Comparison of ENCODE assay signal across 17 mouse cellular contexts in genomic region chr2:64069950-64070695, GRCm38 (mm10). TPM values are rescaled to one million over a fixed set of nuclear protein-coding genes. Genes with fewer than 3 reads are reported as not detected.
DNase-seq lines count a peak whose midpoint lies in the region; ATAC-seq and TF ChIP-seq lines count a peak whose summit lies in the region.
"Had no signal": no experiment of that assay in that cellular context is flagged by ENCODE, and none has a peak within 500 bp of the region (broad histone marks: within the 10 kb centered on the region; RNA-seq: fewer than 3 reads in every experiment).

No protein-coding gene starts in this region.

- ATAC-seq in intestine, embryonic 16.5 days, result 0 out of 2 replicates have a peak, but pooled peaks have one; percentile 42
- ATAC-seq in intestine, postnatal 0 days, result no peak
- ATAC-seq in heart, embryonic 16.5 days (replicated peaks; ENCODE audit: extremely low read depth, insufficient read depth, low FRiP score), result peak; percentile 89
- peak; percentile 100 for ATAC-seq in liver, postnatal 0 days
- ATAC-seq: forebrain, embryonic 15.5 days; Patski had no signal

- no peaks in the 10 kb centered on the region for H3K9me3 ChIP-seq in intestine, embryonic 16.5 days (ENCODE audit: control insufficient read depth, low read length)
- H3K9me3 ChIP-seq in intestine, postnatal 0 days (ENCODE audit: control insufficient read depth), result no peaks in the 10 kb centered on the region
- no peaks in the 10 kb centered on the region for H3K9me3 ChIP-seq in heart, embryonic 16.5 days (replicated peaks; ENCODE audit: control insufficient read depth, low read length)
- no peaks in the 10 kb centered on the region for H3K9me3 ChIP-seq in liver, postnatal 0 days (ENCODE audit: low read length)
- H3K9me3 ChIP-seq: forebrain, embryonic 15.5 days; hindbrain, embryonic 15.5 days had no signal

- H3K4me2 ChIP-seq in intestine, embryonic 16.5 days (ENCODE audit: low read depth, low read length), result no peak overlapping the region
- no peak overlapping the region for H3K4me2 ChIP-seq in intestine, postnatal 0 days (replicated peaks; ENCODE audit: low read depth)
- peak overlapping the region; percentile 45 for H3K4me2 ChIP-seq in heart, embryonic 16.5 days (ENCODE audit: low read depth, low read length)
- H3K4me2 ChIP-seq in liver, postnatal 0 days (ENCODE audit: low read depth, low read length), result peak overlapping the region; percentile 22; the same call in 1 of the 2 replicates
- H3K4me2 ChIP-seq: forebrain, embryonic 15.5 days; hindbrain, embryonic 15.5 days had no signal

- peak; percentile 41 to 62 for DNase-seq in heart, adult 9 months (ENCODE audit: low spot score in 2 of 2)
- DNase-seq in liver, postnatal 0 days, result peak; percentile 31
- no peak for DNase-seq in MN1 (ENCODE audit: low spot score)
- DNase-seq in embryo, embryonic 9.5 days (ENCODE audit: extremely low spot score), result no peak
- DNase-seq: cerebellum, adult 11 months; cerebellum, postnatal 25 days; kidney, adult 18-20 months; kidney, postnatal 14 days; layer of hippocampus, adult 9-11 months; right cerebral cortex, adult 18-20 months; thymus, postnatal 4 days had no signal

- WGBS in intestine, embryonic 16.5 days, result 86% methylated on average over 10 of the region's 10 CpGs
- WGBS in intestine, postnatal 0 days, result 78% methylated on average over 10 of the region's 10 CpGs
- WGBS in heart, embryonic 16.5 days, result 45% methylated on average over 10 of the region's 10 CpGs
- 59% methylated on average over 10 of the region's 10 CpGs for WGBS in liver, postnatal 0 days (ENCODE audit: insufficient replicate concordance)

- no peaks in the 10 kb centered on the region for H3K27me3 ChIP-seq in intestine, embryonic 16.5 days (replicated peaks; ENCODE audit: control insufficient read depth, insufficient read depth, low read length)
- no peaks in the 10 kb centered on the region for H3K27me3 ChIP-seq in intestine, postnatal 0 days (replicated peaks; ENCODE audit: control insufficient read depth, insufficient read depth, low read length)
- H3K27me3 ChIP-seq in heart, embryonic 16.5 days (ENCODE audit: control insufficient read depth, insufficient read depth, low read length), result no peaks in the 10 kb centered on the region
- no peaks in the 10 kb centered on the region for H3K27me3 ChIP-seq in liver, postnatal 0 days (ENCODE audit: insufficient read depth, low read length)
- H3K27me3 ChIP-seq: hindbrain, embryonic 15.5 days had no signal

- H3K27ac ChIP-seq in intestine, embryonic 16.5 days (ENCODE audit: low read length), result no peak overlapping the region
- no peak overlapping the region for H3K27ac ChIP-seq in intestine, postnatal 0 days (ENCODE audit: low read depth, low read length)
- peak overlapping the region; percentile 36; the same call in 1 of the 2 replicates for H3K27ac ChIP-seq in heart, embryonic 16.5 days (ENCODE audit: low read length)
- peak overlapping the region; percentile 4; the same call in 1 of the 2 replicates for H3K27ac ChIP-seq in liver, postnatal 0 days (ENCODE audit: low read depth)
- H3K27ac ChIP-seq: forebrain, embryonic 15.5 days; hindbrain, embryonic 15.5 days had no signal

- no peaks in the 10 kb centered on the region for H3K4me1 ChIP-seq in intestine, embryonic 16.5 days (ENCODE audit: control insufficient read depth, insufficient read depth, low read length)
- H3K4me1 ChIP-seq in intestine, postnatal 0 days (replicated peaks; ENCODE audit: control insufficient read depth, insufficient read depth, low read length), result no peaks in the 10 kb centered on the region
- peaks cover 9% of the 10 kb centered on the region for H3K4me1 ChIP-seq in heart, embryonic 16.5 days (ENCODE audit: control insufficient read depth, insufficient read depth, low read length)
- no peaks in the 10 kb centered on the region for H3K4me1 ChIP-seq in liver, postnatal 0 days (ENCODE audit: insufficient read depth)

- TF ChIP-seq CTCF in intestine, postnatal 0 days (IDR thresholded peaks at IDR 0.05; ENCODE audit: low read depth), result no peak
- 0 out of 2 replicates have a peak, but pooled peaks have one; percentile 2 for TF ChIP-seq CTCF in liver, postnatal 0 days (IDR thresholded peaks at IDR 0.05; ENCODE audit: low read depth)

- TF ChIP-seq EP300 in liver, postnatal 0 days (IDR thresholded peaks at IDR 0.05; ENCODE audit: low read depth), result peak; percentile 31; the same call in 1 of the 2 replicates

- no peak overlapping the region for H3K9ac ChIP-seq in intestine, embryonic 16.5 days (ENCODE audit: low read depth, low read length)
- no peak overlapping the region for H3K9ac ChIP-seq in intestine, postnatal 0 days (ENCODE audit: low read depth, low read length)
- no peak overlapping the region for H3K9ac ChIP-seq in heart, embryonic 16.5 days (ENCODE audit: low read length)
- no peak overlapping the region for H3K9ac ChIP-seq in liver, postnatal 0 days (replicated peaks)
- H3K9ac ChIP-seq: forebrain, embryonic 15.5 days; hindbrain, embryonic 15.5 days had no signal

- H3K4me3 ChIP-seq in intestine, embryonic 16.5 days (ENCODE audit: low read length), result no peak overlapping the region
- no peak overlapping the region for H3K4me3 ChIP-seq in intestine, postnatal 0 days (ENCODE audit: low read depth, low read length)
- no peak overlapping the region for H3K4me3 ChIP-seq in heart, embryonic 16.5 days (ENCODE audit: low read length)
- H3K4me3 ChIP-seq in liver, postnatal 0 days (ENCODE audit: low read depth, low read length), result no peak overlapping the region
- H3K4me3 ChIP-seq: forebrain, embryonic 15.5 days; hindbrain, embryonic 15.5 days had no signal

- no peaks in the 10 kb centered on the region for H3K36me3 ChIP-seq in intestine, embryonic 16.5 days (ENCODE audit: control insufficient read depth, insufficient read depth, low read length)
- H3K36me3 ChIP-seq in intestine, postnatal 0 days (ENCODE audit: control insufficient read depth, insufficient read depth), result no peaks in the 10 kb centered on the region
- H3K36me3 ChIP-seq in heart, embryonic 16.5 days (ENCODE audit: control insufficient read depth, insufficient read depth), result no peaks in the 10 kb centered on the region
- H3K36me3 ChIP-seq in liver, postnatal 0 days (replicated peaks; ENCODE audit: insufficient read depth, low read length), result no peaks in the 10 kb centered on the region
- H3K36me3 ChIP-seq: forebrain, embryonic 15.5 days; hindbrain, embryonic 15.5 days had no signal

RNA-seq across cellular contexts. Expression of gene Fign, which starts 27.7 kb away (rescaled TPM):
- 1.6 and 2.5 TPM in 2 replicates for polyA plus RNA-seq in intestine, embryonic 16.5 days (2015; fragmentation: Nextera tagmentation; extraction: Ambion mirVana)
- polyA plus RNA-seq in intestine, postnatal 0 days (2015; fragmentation: Nextera tagmentation; extraction: Ambion mirVana), result 0.64 and 0.73 TPM in 2 replicates
- polyA plus RNA-seq in heart, embryonic 16.5 days (2015; fragmentation: Nextera tagmentation; extraction: Ambion mirVana), result 6.0 and 6.8 TPM in 2 replicates
- polyA plus RNA-seq in liver, postnatal 0 days (2015; fragmentation: Nextera tagmentation; extraction: Ambion mirVana), result 0.91 and 1.2 TPM in 2 replicates
- polyA plus RNA-seq: Patski had no signal

Comparison
In these comparisons a context has a peak if more than half of its experiments do, and no peak if none do; other contexts are left out.
1. H3K27ac ChIP-seq: peak in heart, embryonic 16.5 days (single experiment) and liver, postnatal 0 days (single experiment); none in intestine, embryonic 16.5 days (single experiment) and intestine, postnatal 0 days (single experiment).
2. H3K4me2 ChIP-seq: peak in heart, embryonic 16.5 days (single experiment) and liver, postnatal 0 days (single experiment); none in intestine, embryonic 16.5 days (single experiment) and intestine, postnatal 0 days (single experiment).
3. DNase-seq: peak in heart, adult 9 months (2 of 2) and liver, postnatal 0 days (single experiment); none in MN1 (single experiment) and embryo, embryonic 9.5 days (single experiment).